Mouse (Mus musculus): ENCODE results near the gene Ppt1. TPM values are rescaled to one million over a fixed set of nuclear protein-coding genes. Genes with fewer than 3 reads are reported as not detected.

Ppt1 gene
- total RNA-seq (2023), result 10 to 100 TPM; 44.2 to 54.7 TPM

DNA sequence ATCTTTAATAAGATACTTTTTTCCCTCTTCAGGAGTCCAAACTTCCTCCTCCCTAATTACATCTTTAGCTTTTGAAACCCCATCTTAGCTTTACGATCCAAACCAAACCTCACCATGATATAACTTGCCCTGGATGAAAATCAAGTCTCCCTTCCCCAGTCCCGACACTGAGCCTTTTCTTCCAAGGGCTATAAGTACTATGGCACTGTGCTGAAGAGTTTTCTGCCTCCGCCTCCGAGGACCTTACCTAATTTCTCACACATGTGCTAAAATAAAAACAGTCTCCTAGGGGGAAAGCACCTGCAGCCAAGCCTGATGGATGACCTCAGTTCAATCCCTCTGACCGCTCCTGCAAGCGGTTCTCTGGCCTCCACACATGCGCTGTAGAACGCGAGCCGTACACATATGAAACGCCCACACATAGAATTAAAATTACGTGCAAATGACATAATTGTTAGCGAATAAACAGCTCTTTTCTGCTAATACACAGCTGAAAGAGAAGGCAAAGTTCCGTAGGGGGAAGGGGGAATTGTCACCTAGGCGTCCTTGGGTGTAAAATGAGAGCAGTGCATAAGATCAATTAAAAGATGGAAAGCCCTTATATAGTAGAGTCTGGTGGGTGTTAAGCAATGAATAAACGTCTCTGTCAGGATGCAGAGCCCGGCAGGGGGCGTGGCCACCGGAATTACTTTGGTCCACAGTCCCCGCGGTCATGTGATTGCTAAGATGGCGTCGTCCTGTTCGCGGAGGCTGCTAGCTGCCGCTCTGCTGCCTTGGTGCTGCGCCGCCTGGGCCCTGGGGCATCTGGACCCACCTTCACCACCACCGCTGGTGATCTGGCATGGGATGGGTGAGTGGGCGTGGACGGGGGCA lies at the start of gene Ppt1:
Gene Ppt1 (plus strand): TSS at position 713 of the 873 bp plus-strand sequence.

DNA sequence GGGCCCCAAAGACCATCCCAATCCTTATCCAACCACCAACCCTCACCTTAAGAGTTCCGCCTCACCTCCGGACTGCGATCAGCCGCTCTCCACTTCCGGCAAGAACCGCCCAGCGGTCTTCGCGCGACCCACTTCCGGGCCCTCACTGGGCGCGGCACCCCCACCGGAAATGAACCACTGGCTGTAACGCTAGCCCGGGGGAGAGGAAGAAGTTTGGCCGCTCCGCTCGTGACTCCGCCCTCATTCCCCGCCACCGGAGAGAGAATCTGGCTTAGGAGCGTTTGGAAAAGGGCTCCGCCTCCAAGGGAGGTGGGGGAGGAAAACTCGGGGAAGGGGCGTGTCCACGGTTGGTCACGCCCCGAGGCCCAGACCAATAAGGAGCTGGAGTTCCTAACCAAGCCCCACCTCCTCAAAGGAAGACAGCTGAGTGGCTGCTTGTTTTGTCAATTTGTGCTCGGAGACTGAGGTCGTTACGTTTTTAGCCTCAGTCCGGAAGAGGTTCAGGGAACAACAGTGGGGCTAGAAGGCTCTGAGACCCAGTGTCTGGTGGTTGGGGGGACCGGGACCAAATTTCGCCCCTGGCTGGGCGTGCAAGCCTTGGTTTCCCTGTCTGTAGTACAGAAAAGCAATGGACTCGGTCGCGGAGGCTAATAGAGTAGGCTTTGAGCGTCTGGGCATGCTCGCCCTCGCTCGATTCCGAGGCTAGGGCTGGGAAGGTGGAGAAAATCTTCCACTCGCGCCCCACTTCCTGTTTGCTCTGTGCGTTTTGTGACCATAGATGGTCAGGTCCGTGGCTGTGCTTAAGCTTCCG lies 49.9 kb downstream of the Ppt1 start, which contains the start of gene Cap1:
Gene Cap1 (minus strand): TSS at position 289 of the 811 bp plus-strand sequence.

Other genes starting within 250 kb of the Ppt1 start
- gene 9530002B09Rik, start 147.0 kb upstream of the Ppt1 start, total RNA-seq (2023), result not detected
- 100 to 1,000 TPM; 798 to 872 TPM for gene Cap1, start 49.8 kb downstream of the Ppt1 start, total RNA-seq (2023)
- not detected for gene Mfsd2a, start 124.9 kb downstream of the Ppt1 start, total RNA-seq (2023)
- gene Mycl, start 159.4 kb downstream of the Ppt1 start, total RNA-seq (2023), result 1 to 10 TPM in 1 of 2 experiments, under 1 TPM in 1; 0.66 to 1.1 TPM
- 1 to 10 TPM; 4.9 to 5.8 TPM for gene Trit1, start 180.4 kb downstream of the Ppt1 start, total RNA-seq (2023)